Mouse (Mus musculus): ENCODE results near the gene Bmper. TPM values are rescaled to one million over a fixed set of nuclear protein-coding genes. Genes with fewer than 3 reads are reported as not detected.
A peak's percentile ranks its signal among the peaks of the same experiment; 100 is the strongest.

The Bmper gene
- total and polyA plus RNA-seq, 2 experiments from 2014 or later, result 3.9 to 4.5 TPM

DNA sequence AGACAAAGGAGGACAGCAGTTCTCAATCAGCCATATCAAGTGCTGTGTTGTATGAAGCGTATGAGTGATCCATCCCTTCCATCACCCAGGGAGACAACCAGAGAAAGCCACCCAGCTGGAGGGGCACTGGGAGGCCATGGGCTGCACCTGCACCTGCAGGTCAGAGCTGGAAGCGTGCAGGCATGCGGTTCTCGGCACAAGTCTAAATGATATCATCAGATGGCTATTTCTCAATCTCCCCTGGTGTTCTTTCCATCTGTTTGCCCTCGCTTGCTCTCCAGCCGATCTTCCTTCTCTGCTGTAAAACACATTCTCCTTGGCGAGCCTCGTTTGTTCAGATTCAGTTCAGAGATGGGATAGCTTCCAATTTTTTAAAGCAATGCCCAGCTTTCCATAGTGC lies 160.4 kb downstream of the Bmper start:
- TF ChIP-seq CTCF (IDR thresholded peaks at IDR 0.05; ENCODE audit: low read depth) (no peak), EP300 (IDR thresholded peaks at IDR 0.05; ENCODE audit: low read depth) (no peak)
- no peak for ATAC-seq (ENCODE audit: insufficient read depth, low read depth)
- no peaks in the 10 kb centered on the region for H3K27me3 ChIP-seq (ENCODE audit: control insufficient read depth, insufficient read depth, low read length)
- no peaks in the 10 kb centered on the region for H3K9me3 ChIP-seq (replicated peaks; ENCODE audit: control insufficient read depth, low read length)
- 63% methylated on average over 8 of the region's 8 CpGs for WGBS
- no peak for DNase-seq (ENCODE audit: low spot score)
- no peaks in the 10 kb centered on the region for H3K36me3 ChIP-seq (replicated peaks; ENCODE audit: control insufficient read depth, insufficient read depth, low read length)
- no peak overlapping the region for H3K4me3 ChIP-seq (ENCODE audit: low read depth, low read length)
- H3K27ac ChIP-seq (ENCODE audit: low read depth), result no peak overlapping the region
- H3K4me1 ChIP-seq (ENCODE audit: control insufficient read depth, insufficient read depth), result peaks cover 12% of the 10 kb centered on the region
- no peak overlapping the region for H3K9ac ChIP-seq (replicated peaks; ENCODE audit: low read depth, low read length)
- no peak overlapping the region for H3K4me2 ChIP-seq (ENCODE audit: low read depth, low read length)

DNA sequence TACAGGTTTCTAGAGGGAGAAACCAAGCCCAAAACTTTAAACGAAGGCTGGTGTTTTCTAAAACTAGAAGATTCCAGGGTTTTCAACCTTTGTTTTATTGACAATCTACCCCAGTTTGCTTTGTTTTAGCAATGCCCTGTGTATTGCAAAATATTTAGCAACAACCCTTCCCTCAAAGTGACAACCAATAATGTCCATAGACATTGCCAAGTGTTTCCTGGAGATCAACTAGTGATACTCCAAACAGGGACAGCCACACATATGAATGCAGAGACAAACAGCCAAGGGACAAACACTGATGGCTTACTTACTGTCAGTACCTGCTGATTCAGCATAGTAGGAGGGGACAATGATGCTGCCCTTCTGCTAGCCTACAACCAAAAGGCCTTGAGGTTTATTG lies 161.0 kb downstream of the Bmper start:
- Histone ChIP-seq H3K9ac (replicated peaks; ENCODE audit: low read depth, low read length) (no peak overlapping the region), H3K9me3 (replicated peaks; ENCODE audit: control insufficient read depth, low read length) (no peaks in the 10 kb centered on the region), H3K4me3 (ENCODE audit: low read depth, low read length) (no peak overlapping the region), H3K27me3 (ENCODE audit: control insufficient read depth, insufficient read depth, low read length) (no peaks in the 10 kb centered on the region), H3K27ac (ENCODE audit: low read depth) (no peak overlapping the region), H3K36me3 (replicated peaks; ENCODE audit: control insufficient read depth, insufficient read depth, low read length) (no peaks in the 10 kb centered on the region), H3K4me2 (ENCODE audit: low read depth, low read length) (no peak overlapping the region), H3K4me1 (ENCODE audit: control insufficient read depth, insufficient read depth) (peaks cover 12% of the 10 kb centered on the region)
- WGBS, result 85% methylated on average over 1 of the region's 1 CpGs
- TF ChIP-seq CTCF (IDR thresholded peaks at IDR 0.05; ENCODE audit: low read depth) (no peak), EP300 (IDR thresholded peaks at IDR 0.05; ENCODE audit: low read depth) (no peak)
- DNase-seq (ENCODE audit: low spot score) (no peak), ATAC-seq (ENCODE audit: insufficient read depth, low read depth) (no peak)

DNA sequence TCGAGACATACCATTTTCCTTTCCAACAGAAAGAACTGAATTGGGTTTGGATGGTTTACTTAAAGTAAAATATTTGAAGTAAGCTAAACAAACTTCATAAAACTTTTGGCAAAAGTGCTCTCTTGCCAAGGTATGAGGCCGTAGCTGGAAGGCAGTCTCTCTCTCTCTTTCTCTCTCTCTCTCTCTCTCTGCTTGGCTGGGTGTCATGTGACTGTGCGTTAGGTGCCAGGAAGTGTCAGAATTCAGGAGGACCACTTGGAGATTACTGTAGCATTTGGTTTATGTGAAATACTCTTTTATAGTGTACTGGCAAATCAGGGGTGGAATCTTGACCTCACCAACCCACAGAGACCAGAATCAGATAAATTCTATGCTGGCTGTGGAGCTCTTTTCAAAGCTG lies 162.0 kb downstream of the Bmper start:
- H3K27me3 ChIP-seq (ENCODE audit: control insufficient read depth, insufficient read depth, low read length), result no peaks in the 10 kb centered on the region
- H3K9me3 ChIP-seq (replicated peaks; ENCODE audit: control insufficient read depth, low read length), result no peaks in the 10 kb centered on the region
- DNase-seq (ENCODE audit: low spot score), result no peak
- no peak overlapping the region for H3K4me2 ChIP-seq (ENCODE audit: low read depth, low read length)
- 0 out of 2 replicates have a peak, but pooled peaks have one; percentile 33 for ATAC-seq (ENCODE audit: insufficient read depth, low read depth)
- no peak for TF ChIP-seq CTCF (IDR thresholded peaks at IDR 0.05; ENCODE audit: low read depth)
- TF ChIP-seq EP300 (IDR thresholded peaks at IDR 0.05; ENCODE audit: low read depth), result no peak
- H3K4me1 ChIP-seq (ENCODE audit: control insufficient read depth, insufficient read depth), result peaks cover 6% of the 10 kb centered on the region
- no peak overlapping the region for H3K27ac ChIP-seq (ENCODE audit: low read depth)
- H3K4me3 ChIP-seq (ENCODE audit: low read depth, low read length), result no peak overlapping the region
- no peak overlapping the region for H3K9ac ChIP-seq (replicated peaks; ENCODE audit: low read depth, low read length)
- 42% methylated on average over 3 of the region's 3 CpGs for WGBS
- no peaks in the 10 kb centered on the region for H3K36me3 ChIP-seq (replicated peaks; ENCODE audit: control insufficient read depth, insufficient read depth, low read length)

DNA sequence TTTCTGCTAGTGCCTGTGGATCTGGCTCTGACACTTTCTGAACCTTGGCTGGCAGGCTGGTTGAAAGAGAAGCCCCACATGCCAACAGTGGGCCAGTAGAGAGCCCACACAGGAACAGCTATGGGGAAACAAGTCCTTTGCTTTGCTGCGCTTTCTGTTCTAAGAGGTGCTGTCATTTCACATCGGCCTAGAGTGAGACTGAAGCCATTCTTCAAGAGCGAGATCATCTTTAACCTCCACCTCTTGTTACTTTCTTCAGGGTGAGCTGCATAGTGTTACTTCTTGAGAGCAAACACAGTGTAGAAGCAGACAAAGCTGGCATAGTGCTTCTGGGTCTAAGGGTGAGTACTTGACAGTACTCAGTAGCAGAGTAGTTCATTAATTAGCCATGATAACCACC lies 163.3 kb downstream of the Bmper start:
- WGBS, result 45% methylated on average over 3 of the region's 3 CpGs
- H3K27ac ChIP-seq (ENCODE audit: low read depth), result no peak overlapping the region

DNA sequence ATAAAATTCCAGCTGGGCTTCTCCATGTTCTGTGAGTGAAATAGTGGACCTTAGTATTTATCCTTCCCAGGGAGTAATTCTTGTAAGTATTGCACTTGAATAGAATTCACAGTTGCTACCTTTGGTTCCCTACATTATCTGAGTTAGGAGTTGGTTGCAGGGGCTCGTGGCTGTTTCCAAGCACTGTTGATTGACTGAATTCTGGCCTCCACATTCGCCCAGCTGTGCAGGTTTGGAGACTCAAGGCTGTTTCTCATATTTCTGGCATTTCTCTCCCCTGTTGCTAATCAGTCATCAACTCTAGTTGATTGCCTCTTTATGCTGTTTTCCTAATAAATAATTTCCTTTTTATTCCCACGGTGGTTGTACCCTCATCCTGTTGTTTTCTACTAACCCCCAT lies 167.2 kb downstream of the Bmper start:
- no peak for TF ChIP-seq CTCF (IDR thresholded peaks at IDR 0.05; ENCODE audit: low read depth)
- no peak for TF ChIP-seq EP300 (IDR thresholded peaks at IDR 0.05; ENCODE audit: low read depth)
- 55% methylated on average over 3 of the region's 3 CpGs for WGBS
- ATAC-seq (ENCODE audit: insufficient read depth, low read depth), result no peak
- Histone ChIP-seq H3K4me1 (ENCODE audit: control insufficient read depth, insufficient read depth) (peaks cover 4% of the 10 kb centered on the region; the same call in 1 of the 2 replicates), H3K4me3 (ENCODE audit: low read depth, low read length) (no peak overlapping the region), H3K4me2 (ENCODE audit: low read depth, low read length) (no peak overlapping the region), H3K9me3 (replicated peaks; ENCODE audit: control insufficient read depth, low read length) (no peaks in the 10 kb centered on the region), H3K36me3 (replicated peaks; ENCODE audit: control insufficient read depth, insufficient read depth, low read length) (no peaks in the 10 kb centered on the region), H3K27me3 (ENCODE audit: control insufficient read depth, insufficient read depth, low read length) (no peaks in the 10 kb centered on the region), H3K27ac (ENCODE audit: low read depth) (no peak overlapping the region), H3K9ac (replicated peaks; ENCODE audit: low read depth, low read length) (no peak overlapping the region)
- DNase-seq (ENCODE audit: low spot score), result no peak

More for the DNA sequence above, 163.3 kb downstream of the Bmper start:
- ATAC-seq (ENCODE audit: insufficient read depth, low read depth) (no peak), DNase-seq (ENCODE audit: low spot score) (no peak)
- no peak overlapping the region for H3K4me3 ChIP-seq (ENCODE audit: low read depth, low read length)
- H3K4me1 ChIP-seq (ENCODE audit: control insufficient read depth, insufficient read depth), result peaks cover 6% of the 10 kb centered on the region
- no peaks in the 10 kb centered on the region for H3K27me3 ChIP-seq (ENCODE audit: control insufficient read depth, insufficient read depth, low read length)
- TF ChIP-seq CTCF (IDR thresholded peaks at IDR 0.05; ENCODE audit: low read depth) (no peak), EP300 (IDR thresholded peaks at IDR 0.05; ENCODE audit: low read depth) (no peak)
- no peaks in the 10 kb centered on the region for H3K9me3 ChIP-seq (replicated peaks; ENCODE audit: control insufficient read depth, low read length)
- no peaks in the 10 kb centered on the region for H3K36me3 ChIP-seq (replicated peaks; ENCODE audit: control insufficient read depth, insufficient read depth, low read length)
- H3K4me2 ChIP-seq (ENCODE audit: low read depth, low read length), result no peak overlapping the region
- no peak overlapping the region for H3K9ac ChIP-seq (replicated peaks; ENCODE audit: low read depth, low read length)

DNA sequence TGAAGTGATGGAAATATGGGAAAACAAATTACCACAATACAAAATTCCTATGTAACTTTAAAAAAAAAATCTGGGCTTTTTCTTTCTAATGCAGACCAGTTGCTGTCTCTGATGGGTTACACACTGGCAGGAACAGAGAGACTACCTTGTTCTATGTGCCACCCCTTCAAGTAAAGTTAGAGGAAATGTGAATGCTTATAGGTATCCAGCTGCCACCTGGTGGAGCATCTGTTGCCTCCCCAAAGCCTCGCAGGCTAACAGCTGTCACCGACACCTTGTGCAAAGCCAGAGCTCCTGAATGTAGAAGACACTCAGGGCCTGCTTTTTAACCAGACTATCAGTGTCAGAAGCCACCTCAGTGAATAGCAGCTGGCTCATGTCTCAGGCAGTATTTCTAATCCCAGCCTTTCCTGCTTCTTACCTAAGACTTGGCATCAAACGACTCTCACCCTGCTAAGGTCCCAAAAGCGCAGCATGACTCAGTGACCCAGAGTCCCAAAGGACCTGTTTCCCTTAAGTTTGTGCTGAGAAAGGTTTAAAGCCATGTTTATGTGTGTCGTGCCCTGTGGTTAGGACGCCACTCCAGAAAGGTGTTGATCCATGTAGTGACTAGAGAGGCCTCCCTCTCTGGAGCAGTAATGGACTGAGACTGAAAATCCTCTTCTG lies 171.9 kb downstream of the Bmper start:
- H3K4me1 ChIP-seq (ENCODE audit: control insufficient read depth, insufficient read depth), result peaks cover 6% of the 10 kb centered on the region
- 51% methylated on average over 6 of the region's 6 CpGs for WGBS
- TF ChIP-seq CTCF (IDR thresholded peaks at IDR 0.05; ENCODE audit: low read depth) (peak; percentile 61), EP300 (IDR thresholded peaks at IDR 0.05; ENCODE audit: low read depth) (no peak)
- no peak overlapping the region for H3K9ac ChIP-seq (replicated peaks; ENCODE audit: low read depth, low read length)
- H3K36me3 ChIP-seq (replicated peaks; ENCODE audit: control insufficient read depth, insufficient read depth, low read length), result no peaks in the 10 kb centered on the region
- H3K4me3 ChIP-seq (ENCODE audit: low read depth, low read length), result no peak overlapping the region
- no peaks in the 10 kb centered on the region for H3K27me3 ChIP-seq (ENCODE audit: control insufficient read depth, insufficient read depth, low read length)
- 0 out of 2 replicates have a peak overlapping the region, but pooled peaks have one; percentile 5 for H3K27ac ChIP-seq (ENCODE audit: low read depth)
- DNase-seq (ENCODE audit: low spot score), result peak; percentile 58
- peak; percentile 64 for ATAC-seq (ENCODE audit: insufficient read depth, low read depth)
- no peaks in the 10 kb centered on the region for H3K9me3 ChIP-seq (replicated peaks; ENCODE audit: control insufficient read depth, low read length)
- no peak overlapping the region for H3K4me2 ChIP-seq (ENCODE audit: low read depth, low read length)
